Mouse (Mus musculus) MEL (cell line): ENCODE results near the gene Tesk1. TPM values are rescaled to one million over a fixed set of nuclear protein-coding genes. Genes with fewer than 3 reads are reported as not detected.

Experiments used
- DNase-seq: peaks from one replicate; pipeline ENCODE4 v3.0.0; 2011; ENCODE audit warnings: low read depth, low spot score
- H3K27ac ChIP-seq: 2 replicates; pipeline ENCODE4 v1.5.1; 2012; ENCODE audit warnings: low read depth, mild to moderate bottlenecking, control low read depth, low read length, moderate library complexity; ENCODE audit not compliant: control insufficient read depth
- H3K27me3 ChIP-seq, 2 experiments: fragments of 150-350 bp in 1 of 2; sonication (generic) in 1 of 2; 2 replicates each; pipeline ENCODE4 v1.6.1; 2012; ENCODE audit warnings: low read length in 2 of 2, mild to moderate bottlenecking in 2 of 2, improper control_type of control experiment in 1 of 2, moderate library complexity in 1 of 2; ENCODE audit not compliant: insufficient read depth in 2 of 2, control insufficient read depth in 1 of 2
- H3K36me3 ChIP-seq, 2 experiments: 2 replicates each; pipeline ENCODE4 v1.6.1; 2012 to 2014; ENCODE audit warnings: low read length in 2 of 2, improper control_type of control experiment in 1 of 2, inconsistent platforms in 1 of 2, mild to moderate bottlenecking in 1 of 2; ENCODE audit not compliant: insufficient read depth in 2 of 2, control insufficient read depth in 1 of 2
- H3K4me1 ChIP-seq, 2 experiments: fragments of 150-350 bp in 1 of 2; sonication (generic) in 1 of 2; 2 replicates each; pipeline ENCODE4 v1.6.1; 2012; ENCODE audit warnings: low read length in 2 of 2, improper control_type of control experiment in 1 of 2, mild to moderate bottlenecking in 1 of 2; ENCODE audit not compliant: insufficient read depth in 2 of 2, control insufficient read depth in 1 of 2
- H3K4me3 ChIP-seq, 2 experiments: fragments of 150-350 bp in 1 of 2; sonication (generic) in 1 of 2; 2 replicates each; pipeline ENCODE4 v1.5.1; 2012; ENCODE audit warnings: low read depth in 2 of 2, low read length in 2 of 2, mild to moderate bottlenecking in 2 of 2, moderate library complexity in 2 of 2, control low read depth in 1 of 2, improper control_type of control experiment in 1 of 2; ENCODE audit not compliant: control insufficient read depth in 1 of 2, insufficient read depth in 1 of 2
- H3K79me2 ChIP-seq: 2 replicates; pipeline ENCODE4 v1.6.1; 2012; ENCODE audit warnings: mild to moderate bottlenecking, low read length, moderate library complexity; ENCODE audit not compliant: control insufficient read depth, poor library complexity, insufficient read depth
- H3K9ac ChIP-seq: 2 replicates; pipeline ENCODE4 v1.6.1; 2012; ENCODE audit warnings: low read depth, mild to moderate bottlenecking, control low read depth, low read length, moderate library complexity; ENCODE audit not compliant: control insufficient read depth, poor library complexity, severe bottlenecking
- H3K9me3 ChIP-seq: fragments of 150-350 bp; sonication (generic); replicated peaks from 2 replicates; pipeline ENCODE4 v1.6.1; 2012; ENCODE audit warnings: mild to moderate bottlenecking, low read length, improper control_type of control experiment, moderate library complexity; ENCODE audit not compliant: insufficient read depth
- CHD1 ChIP-seq: IDR thresholded peaks from 2 replicates; pipeline ENCODE4 v1.6.1; 2012; ENCODE audit warnings: low read depth, mild to moderate bottlenecking, inconsistent platforms, low read length, improper control_type of control experiment
- E2F4 ChIP-seq: IDR thresholded peaks from 2 replicates; pipeline ENCODE4 v1.6.1; 2011; ENCODE audit warnings: low read depth, low read length, improper control_type of control experiment, borderline replicate concordance
- ELF1 ChIP-seq: IDR thresholded peaks from 2 replicates; pipeline ENCODE4 v1.6.1; 2014; ENCODE audit warnings: low read depth, mild to moderate bottlenecking, inconsistent platforms, low read length, improper control_type of control experiment, moderate library complexity
- ETS1 ChIP-seq: IDR thresholded peaks from 2 replicates; pipeline ENCODE4 v1.6.1; 2012; ENCODE audit warnings: low read depth, mild to moderate bottlenecking, inconsistent platforms, low read length, improper control_type of control experiment, moderate library complexity
- GABPA ChIP-seq: IDR thresholded peaks from 2 replicates; pipeline ENCODE4 v1.6.1; 2012; ENCODE audit warnings: low read depth, mild to moderate bottlenecking, inconsistent platforms, low read length, improper control_type of control experiment, moderate library complexity
- HCFC1 ChIP-seq: IDR thresholded peaks from 2 replicates; pipeline ENCODE4 v1.6.1; 2012; ENCODE audit warnings: low read depth, mild to moderate bottlenecking, inconsistent platforms, low read length, improper control_type of control experiment, moderate library complexity
- JUND ChIP-seq: IDR thresholded peaks from 2 replicates; pipeline ENCODE4 v1.6.1; 2011; ENCODE audit warnings: low read depth, mild to moderate bottlenecking, improper control_type of control experiment, low read length
- MAFK ChIP-seq: IDR thresholded peaks from 2 replicates; pipeline ENCODE4 v1.6.1; 2011; ENCODE audit warnings: low read depth, mild to moderate bottlenecking, low read length, improper control_type of control experiment, borderline replicate concordance
- MAZ ChIP-seq: IDR thresholded peaks from 2 replicates; pipeline ENCODE4 v1.6.1; 2012; ENCODE audit warnings: low read depth, mild to moderate bottlenecking, inconsistent platforms, low read length, improper control_type of control experiment
- MEF2A ChIP-seq: IDR thresholded peaks from 2 replicates; pipeline ENCODE4 v1.6.1; 2014; ENCODE audit warnings: low read depth, mild to moderate bottlenecking, inconsistent platforms, low read length, improper control_type of control experiment; ENCODE audit not compliant: poor library complexity, insufficient replicate concordance, severe bottlenecking; ENCODE audit errors: extremely low read depth
- MYB ChIP-seq: IDR thresholded peaks from 2 replicates; pipeline ENCODE4 v1.6.1; 2011; ENCODE audit warnings: mild to moderate bottlenecking, low read depth, low read length, improper control_type of control experiment
- MYC ChIP-seq: IDR thresholded peaks from 2 replicates; pipeline ENCODE4 v1.6.1; 2011; ENCODE audit warnings: low read depth, mild to moderate bottlenecking, low read length, improper control_type of control experiment, moderate library complexity
- NELFE ChIP-seq: IDR thresholded peaks from 2 replicates; pipeline ENCODE4 v1.6.1; 2011; ENCODE audit warnings: low read depth, low read length, improper control_type of control experiment
- NRF1 ChIP-seq: IDR thresholded peaks from 2 replicates; pipeline ENCODE4 v1.6.1; 2014; ENCODE audit warnings: low read depth, mild to moderate bottlenecking, inconsistent platforms, low read length, improper control_type of control experiment, moderate library complexity; ENCODE audit not compliant: poor library complexity, insufficient read depth, severe bottlenecking
- RCOR1 ChIP-seq: IDR thresholded peaks from 2 replicates; pipeline ENCODE4 v1.6.1; 2012; ENCODE audit warnings: low read depth, mild to moderate bottlenecking, inconsistent platforms, low read length, improper control_type of control experiment
- SMC3 ChIP-seq: IDR thresholded peaks from 2 replicates; pipeline ENCODE4 v1.6.1; 2011; ENCODE audit warnings: low read depth, low read length, improper control_type of control experiment
- TAL1 ChIP-seq: IDR thresholded peaks from 2 replicates; pipeline ENCODE4 v1.6.1; 2012; ENCODE audit warnings: mild to moderate bottlenecking, inconsistent platforms, low read length, moderate library complexity, mixed read lengths
- TBP ChIP-seq: IDR thresholded peaks from 2 replicates; pipeline ENCODE4 v1.8.0; 2011; ENCODE audit warnings: low read depth, low read length, improper control_type of control experiment
- USF2 ChIP-seq, 2 experiments: IDR thresholded peaks; 2 replicates each; pipeline ENCODE4 v1.6.1; 2011 to 2012; ENCODE audit warnings: improper control_type of control experiment in 2 of 2, low read length in 2 of 2, borderline replicate concordance in 1 of 2, inconsistent platforms in 1 of 2, low read depth in 1 of 2, mild to moderate bottlenecking in 1 of 2; ENCODE audit not compliant: insufficient read depth in 1 of 2
- ZKSCAN1 ChIP-seq: IDR thresholded peaks from 2 replicates; pipeline ENCODE4 v1.6.1; 2012; ENCODE audit warnings: low read depth, mild to moderate bottlenecking, inconsistent platforms, low read length, improper control_type of control experiment, moderate library complexity
- ZMIZ1 ChIP-seq: IDR thresholded peaks from 2 replicates; pipeline ENCODE4 v1.6.1; 2012; ENCODE audit warnings: low read depth, mild to moderate bottlenecking, inconsistent platforms, low read length, improper control_type of control experiment, moderate library complexity
- polyA plus RNA-seq, 2 experiments: library from polyadenylated mRNA; stranded (reverse) in 1 of 2; unstranded in 1 of 2; fragments of >175 nt in 1 of 2; fragments of >200 nt in 1 of 2; gene quantifications; 2 replicates each; pipeline versions ENCODE4 v1.2.1 to v1.2.4; 2012; ENCODE audit warnings: low replicate concordance in 2 of 2, low read depth in 1 of 2; ENCODE audit not compliant: insufficient read length in 2 of 2, insufficient read depth in 1 of 2, missing spikeins in 1 of 2
- total RNA-seq: library from RNA; depleted of rRNA; stranded (reverse); fragments of 300-350 nt; gene quantifications from 2 replicates; pipeline ENCODE4 v1.2.3, GENCODE M21; 2012

Tesk1 gene
- total and polyA plus RNA-seq, 3 experiments: 9.1 to 24.6 TPM; not detected in 1

GRCm38 (mm10) chr4:43448554-43448953, 6.8 kb downstream of the Tesk1 start:
- no peaks in the 10 kb centered on the region for H3K27me3 ChIP-seq
- H3K4me1 ChIP-seq: peaks cover 0 to under 1% of the 10 kb centered on the region in 2 experiments; a peak in 2 of 4 replicates
- no peaks in the 10 kb centered on the region; the same call in 1 of the 2 replicates for H3K79me2 ChIP-seq
- DNase-seq: no peak
- TF ChIP-seq ETS1: no peak
- no peak for TF ChIP-seq E2F4
- TF ChIP-seq ZKSCAN1: no peak
- no peak for TF ChIP-seq ZMIZ1
- TF ChIP-seq RCOR1: no peak
- TF ChIP-seq SMC3: no peak
- no peak for TF ChIP-seq MYB
- TF ChIP-seq GABPA: no peak
- no peak for TF ChIP-seq USF2 (IDR thresholded peaks at IDR 0.05; ENCODE audit: borderline replicate concordance in 1 of 2, insufficient read depth in 1 of 2, low read depth in 1 of 2, low read length in 2 of 2)
- TF ChIP-seq MYC: no peak
- no peak for TF ChIP-seq TAL1
- no peak for TF ChIP-seq JUND
- TF ChIP-seq MAZ: no peak
- TF ChIP-seq MEF2A: no peak
- no peak for TF ChIP-seq ELF1
- TF ChIP-seq TBP: no peak
- no peak for TF ChIP-seq HCFC1
- H3K9me3 ChIP-seq: no peaks in the 10 kb centered on the region
- H3K4me3 ChIP-seq: no peak overlapping the region
- no peak overlapping the region for H3K27ac ChIP-seq
- no peak overlapping the region for H3K9ac ChIP-seq
- no peaks in the 10 kb centered on the region; a peak in 1 of 4 replicates for H3K36me3 ChIP-seq

DNA sequence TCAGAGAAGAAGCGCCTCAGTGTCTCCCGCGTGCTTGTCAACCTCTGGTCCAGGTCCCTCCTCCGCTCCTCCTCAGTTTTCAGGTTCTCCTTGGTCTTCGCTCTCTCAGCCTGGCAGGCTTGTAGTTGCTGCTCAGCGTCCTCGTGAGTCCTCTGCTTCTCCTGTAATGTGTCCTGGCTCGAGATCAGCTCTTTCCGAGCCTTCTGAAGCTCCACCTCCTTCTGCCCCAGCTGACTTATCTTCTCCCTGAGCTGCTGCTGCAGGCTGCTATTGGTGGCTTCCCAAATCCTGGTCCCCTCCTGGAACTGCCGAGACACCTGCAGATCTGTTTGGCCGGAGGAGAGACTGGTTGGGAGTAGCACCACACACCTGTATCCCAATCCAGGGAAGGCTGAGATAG, 10.6 kb downstream of the Tesk1 start:
- Histone ChIP-seq H3K36me3 (no peaks in the 10 kb centered on the region; a peak in 1 of 4 replicates), H3K27me3 (no peaks in the 10 kb centered on the region)
- peak; percentile 18 for DNase-seq
- TF ChIP-seq USF2 (IDR thresholded peaks at IDR 0.05; ENCODE audit: borderline replicate concordance in 1 of 2, insufficient read depth in 1 of 2, low read depth in 1 of 2, low read length in 2 of 2): no peak
- TF ChIP-seq MAFK: no peak
- TF ChIP-seq CHD1: no peak
- no peak for TF ChIP-seq MAZ
- TF ChIP-seq MEF2A: no peak
- no peak for TF ChIP-seq NRF1
- TF ChIP-seq NELFE: no peak
- no peak for TF ChIP-seq E2F4
- TF ChIP-seq, all 39 proteins: peak for 0
- no peaks in the 10 kb centered on the region for H3K79me2 ChIP-seq
- no peak overlapping the region for H3K9ac ChIP-seq
- no peak overlapping the region for H3K4me3 ChIP-seq
- H3K4me1 ChIP-seq: peaks cover 0 to 12% of the 10 kb centered on the region in 2 experiments; a peak in 2 of 4 replicates
- H3K9me3 ChIP-seq: no peaks in the 10 kb centered on the region
- no peak overlapping the region for H3K27ac ChIP-seq
